Mouse (Mus musculus) embryo, embryonic 11 days (tissue): ENCODE data around the gene Polr2i.
"Not testable (repeated sequence)": the region's sequence is repeated elsewhere in the genome, so short reads cannot be mapped to it uniquely, and the experiment has no call there.

Source experiments
- DNase-seq: peaks from one replicate; pipeline ENCODE4 v3.0.0-alpha.2; 2015

Polr2i gene

GRCm38 (mm10) chr7:30231669-30232454 lies at the start of gene Polr2i, which contains the start of gene Tbcb:
Gene Polr2i, plus strand, starts transcription at chr7:30231948.
Gene Tbcb, minus strand, starts transcription at chr7:30232272.
- DNase-seq: peak; percentile 97

- not testable (repeated sequence) for DNase-seq
These were observed 48.6 kb upstream of the Polr2i start for GRCm38 (mm10) chr7:30183189-30183588.

- DNase-seq: peak; percentile 88
These were observed 47.9 kb upstream of the Polr2i start, which contains the start of gene Cox7a1 for GRCm38 (mm10) chr7:30183879-30184289. Gene Cox7a1, plus strand, starts transcription at chr7:30184144.

GRCm38 (mm10) chr7:30184641-30185348 lies 47.0 kb upstream of the Polr2i start:
- no peak for DNase-seq

GRCm38 (mm10) chr7:30188344-30189115 lies 43.2 kb upstream of the Polr2i start:
- no peak for DNase-seq

GRCm38 (mm10) chr7:30189116-30189491 lies 42.6 kb upstream of the Polr2i start:
- no peak for DNase-seq

- DNase-seq: no peak
These were observed 39.7 kb upstream of the Polr2i start for GRCm38 (mm10) chr7:30192088-30192487.

- peak; percentile 40 for DNase-seq
These were observed 38.7 kb upstream of the Polr2i start for GRCm38 (mm10) chr7:30193013-30193412.

- peak; percentile 86 for DNase-seq
These were observed 38.1 kb upstream of the Polr2i start for GRCm38 (mm10) chr7:30193581-30194100.

- peak; percentile 39 for DNase-seq
These were observed 37.5 kb upstream of the Polr2i start for GRCm38 (mm10) chr7:30194101-30194831.

GRCm38 (mm10) chr7:30194884-30195283 lies 36.9 kb upstream of the Polr2i start:
- DNase-seq: peak; percentile 97

GRCm38 (mm10) chr7:30195461-30195860 lies 36.3 kb upstream of the Polr2i start:
- DNase-seq: no peak

- no peak for DNase-seq
These were observed 35.6 kb upstream of the Polr2i start for GRCm38 (mm10) chr7:30196171-30196570.

- no peak for DNase-seq
These were observed 34.1 kb upstream of the Polr2i start for GRCm38 (mm10) chr7:30197592-30198129.

GRCm38 (mm10) chr7:30198481-30198971 lies 33.2 kb upstream of the Polr2i start, which contains the start of gene Capns1:
Gene Capns1, minus strand, starts transcription at chr7:30198811.
- peak; percentile 89 for DNase-seq

GRCm38 (mm10) chr7:30199498-30200139 lies 32.1 kb upstream of the Polr2i start:
- no peak for DNase-seq

- no peak for DNase-seq
These were observed 31.5 kb upstream of the Polr2i start for GRCm38 (mm10) chr7:30200200-30200599.

GRCm38 (mm10) chr7:30200661-30201060 lies 31.1 kb upstream of the Polr2i start:
- DNase-seq: not testable (repeated sequence)

GRCm38 (mm10) chr7:30202895-30203690 lies 28.7 kb upstream of the Polr2i start:
- no peak for DNase-seq

- DNase-seq: no peak
These were observed 27.4 kb upstream of the Polr2i start for GRCm38 (mm10) chr7:30204380-30204779.
